Mouse (Mus musculus): ENCODE data around the gene Tor4a.
A peak's percentile ranks its signal among the peaks of the same experiment; 100 is the strongest.

Tor4a gene

GRCm38 (mm10) chr2:25186575-25186930, 10.1 kb downstream of the Tor4a start:
- DNase-seq (ENCODE audit: low spot score) = no peak

DNA sequence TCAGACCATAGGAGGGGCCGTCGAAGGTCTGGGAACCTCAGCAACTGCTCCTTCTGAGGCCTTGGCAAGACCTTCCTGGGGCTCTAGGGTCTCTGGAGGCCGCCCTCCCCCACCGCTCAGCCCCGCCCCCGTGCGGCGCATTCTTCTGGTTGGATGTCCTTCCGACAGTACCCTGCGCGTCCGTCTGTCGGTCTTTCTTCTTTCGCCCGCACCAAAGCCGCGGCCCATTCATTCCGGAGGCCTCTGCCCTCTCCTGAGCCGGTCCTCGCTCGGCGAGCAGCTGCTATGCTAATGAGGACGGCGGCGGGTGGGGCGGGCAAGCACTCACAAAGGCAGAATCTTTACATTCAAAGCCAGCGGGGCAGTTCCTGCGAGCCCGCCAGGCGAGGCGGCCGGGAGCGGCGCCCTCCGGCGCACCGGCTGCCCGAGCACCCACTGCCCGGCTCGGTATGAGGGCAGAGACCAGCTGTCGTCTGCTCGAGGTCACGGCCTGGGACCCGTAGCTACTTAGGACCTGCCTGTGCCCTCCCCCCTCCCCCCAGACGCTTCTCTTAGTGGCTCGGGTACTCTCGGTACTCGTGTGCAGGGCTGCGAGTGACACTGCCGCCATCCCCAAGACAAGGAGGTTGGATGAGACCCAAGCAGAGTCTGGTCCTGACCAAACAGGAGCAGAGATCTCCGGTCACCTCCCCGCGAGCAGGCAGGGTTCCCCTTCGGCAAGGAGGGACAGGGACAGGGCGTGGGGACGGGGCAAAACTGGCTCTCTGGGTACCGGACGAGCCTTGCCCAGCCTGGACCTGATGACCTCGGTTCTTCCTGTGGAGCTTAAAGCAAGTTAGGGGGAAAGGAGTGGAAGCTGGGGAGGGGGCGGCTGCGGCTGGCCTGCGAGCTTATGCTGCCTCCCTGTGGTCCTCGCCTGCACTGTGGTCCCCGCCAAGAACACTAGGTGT, 10.8 kb downstream of the Tor4a start:
- DNase-seq (ENCODE audit: low spot score) = peak; percentile 54

DNA sequence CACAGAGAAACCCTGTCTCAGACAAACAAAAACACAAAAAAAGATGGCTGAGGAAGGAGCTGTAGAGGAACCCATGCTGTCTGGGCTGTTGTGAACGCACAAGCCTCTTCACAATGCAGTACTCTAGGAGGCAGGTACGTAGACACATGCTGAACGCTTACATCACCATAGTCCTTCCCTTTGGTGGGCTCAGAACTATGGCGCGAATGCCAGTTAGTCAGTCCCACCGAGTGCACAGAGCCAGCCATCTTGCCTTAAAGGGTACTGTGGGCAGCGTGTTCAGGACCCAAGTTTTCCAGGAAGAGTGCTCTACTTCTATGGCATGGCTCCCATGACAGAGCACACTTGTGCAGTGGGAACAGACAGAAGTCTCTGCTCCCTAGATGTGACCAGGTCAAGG, 12.2 kb downstream of the Tor4a start:
- no peak for DNase-seq (ENCODE audit: low spot score)

DNA sequence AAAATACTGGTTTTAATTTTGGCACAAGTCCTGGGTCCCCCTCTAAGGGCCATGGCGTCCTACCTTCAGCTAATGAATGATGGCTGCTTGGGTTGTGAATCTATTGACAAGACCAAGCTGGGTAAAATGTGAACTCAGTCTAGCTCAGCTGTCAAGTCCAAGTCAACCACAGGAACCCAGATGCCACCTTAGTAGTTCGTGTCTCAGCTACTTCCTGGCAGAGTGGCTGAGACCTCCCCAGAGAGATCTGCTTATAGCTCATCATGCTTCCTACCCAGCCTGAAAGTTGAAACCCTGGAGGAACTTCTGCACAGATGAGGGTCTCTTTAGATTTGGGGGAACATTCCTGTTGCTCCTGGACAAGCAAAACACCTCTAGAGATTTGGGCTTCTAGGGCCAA, 13.3 kb downstream of the Tor4a start:
- DNase-seq (ENCODE audit: low spot score) = no peak

DNA sequence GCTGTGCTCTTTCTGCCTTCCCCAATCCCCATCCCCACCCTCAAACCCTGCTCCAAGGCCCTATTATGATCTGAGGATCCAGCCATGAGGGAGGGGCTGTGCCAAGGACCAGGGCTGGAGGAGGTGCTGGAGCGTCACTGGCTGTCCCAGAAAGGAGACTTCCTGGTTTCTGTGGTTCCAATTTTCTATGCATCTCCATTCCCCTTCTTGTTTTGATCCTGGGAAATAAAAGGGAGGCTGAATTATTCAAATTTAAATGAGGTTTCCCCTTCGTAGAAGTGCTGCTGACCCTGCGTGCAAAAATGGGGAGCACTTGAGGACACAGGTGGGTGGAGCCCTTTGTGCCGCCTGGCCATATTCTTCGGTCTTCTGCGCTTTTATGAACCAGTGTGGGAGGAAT, 14.0 kb downstream of the Tor4a start:
- DNase-seq (ENCODE audit: low spot score) = no peak

DNA sequence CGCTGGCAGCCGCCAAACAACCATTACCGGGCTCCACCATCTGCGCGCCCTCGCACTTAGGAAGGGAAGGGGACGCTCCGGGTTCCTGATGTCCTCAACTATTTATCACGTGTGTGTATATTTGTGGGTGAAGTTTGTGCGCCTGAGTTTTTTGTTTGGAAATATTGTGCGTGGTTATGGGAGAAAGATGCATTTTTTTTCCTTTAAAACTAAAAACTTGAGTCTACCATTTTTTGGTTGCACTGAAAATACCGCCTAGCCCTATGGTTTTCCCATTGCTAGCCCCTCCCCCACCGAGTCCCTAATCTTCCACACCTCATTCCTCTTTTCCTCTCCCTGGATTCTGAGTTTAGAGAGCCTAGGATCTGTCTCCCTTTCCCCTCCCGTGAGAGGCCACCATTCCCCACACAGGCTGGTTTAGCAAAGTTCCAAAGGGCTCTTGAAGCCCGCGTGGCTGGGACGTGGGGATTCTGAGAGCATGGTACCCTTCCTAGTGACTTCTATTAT, 14.7 kb downstream of the Tor4a start:
- no peak for DNase-seq (ENCODE audit: low spot score)

GRCm38 (mm10) chr2:25180973-25181890, 15.5 kb downstream of the Tor4a start:
- DNase-seq (ENCODE audit: low spot score) = peak; percentile 33

DNA sequence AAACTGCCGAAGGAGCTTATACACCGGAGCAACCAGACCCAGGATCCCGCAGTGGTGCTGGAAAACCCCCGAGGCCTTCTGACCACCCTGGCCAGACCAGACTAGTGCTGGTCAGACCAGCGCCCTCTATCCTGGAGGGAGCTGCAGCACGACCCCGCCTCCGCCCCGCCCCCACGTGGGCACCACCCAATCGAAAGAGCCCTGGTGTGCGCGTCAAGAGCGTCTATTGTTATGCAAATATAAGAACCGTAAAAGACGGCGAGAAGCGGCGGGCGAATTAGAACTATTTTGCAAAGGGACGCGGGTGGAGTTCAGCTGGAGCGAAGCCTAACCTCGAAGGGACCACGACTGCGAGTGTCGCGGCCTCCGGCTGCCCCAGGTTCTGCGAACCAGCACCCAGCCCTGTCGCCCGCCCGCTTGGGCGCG, 16.2 kb downstream of the Tor4a start, which contains the start of gene Nrarp:
TSS of gene Nrarp (plus strand) at position 281 of the 426 bp plus-strand sequence.
- peak; percentile 86 for DNase-seq (ENCODE audit: low spot score)

- no peak for DNase-seq (ENCODE audit: low spot score)
Observed at GRCm38 (mm10) chr2:25179566-25180217, 17.0 kb downstream of the Tor4a start.

DNA sequence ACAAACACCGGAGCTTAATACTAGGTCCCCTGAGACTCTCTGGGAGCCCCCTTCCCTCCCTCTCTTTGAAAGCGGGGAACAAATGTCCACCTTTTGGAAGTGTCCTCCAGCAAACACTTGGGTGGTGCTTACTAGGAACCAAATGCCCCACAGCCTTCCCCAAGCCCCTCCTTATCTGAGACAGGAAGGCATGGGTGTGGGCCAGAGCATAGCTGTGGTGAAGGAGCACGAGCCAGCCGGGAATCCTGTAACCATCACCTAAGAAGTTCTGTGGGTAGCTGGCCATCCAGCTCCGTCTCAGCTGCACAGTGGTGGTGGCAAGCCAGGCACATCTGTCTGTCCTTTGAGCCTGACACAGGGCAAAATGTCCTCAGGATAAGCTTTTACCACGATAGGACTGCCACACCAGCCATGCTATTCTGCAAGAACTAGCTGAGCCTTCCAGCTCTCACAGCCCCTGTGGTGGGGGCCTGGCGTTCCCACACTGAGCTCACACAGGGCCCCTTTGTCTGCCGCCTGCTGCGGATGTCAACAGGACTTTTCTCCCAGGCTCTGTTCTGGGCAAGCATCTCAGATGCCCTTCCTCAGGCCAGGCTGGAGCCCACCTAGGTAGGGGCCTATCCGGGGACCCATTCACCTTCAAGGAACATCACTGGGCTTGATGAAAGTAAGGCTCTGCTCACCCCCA, 18.3 kb downstream of the Tor4a start:
- no peak for DNase-seq (ENCODE audit: low spot score)

GRCm38 (mm10) chr2:25177685-25178084, 19.0 kb downstream of the Tor4a start:
- DNase-seq (ENCODE audit: low spot score) = no peak

- DNase-seq (ENCODE audit: low spot score) = no peak
Observed at GRCm38 (mm10) chr2:25177076-25177475, 19.6 kb downstream of the Tor4a start.

DNA sequence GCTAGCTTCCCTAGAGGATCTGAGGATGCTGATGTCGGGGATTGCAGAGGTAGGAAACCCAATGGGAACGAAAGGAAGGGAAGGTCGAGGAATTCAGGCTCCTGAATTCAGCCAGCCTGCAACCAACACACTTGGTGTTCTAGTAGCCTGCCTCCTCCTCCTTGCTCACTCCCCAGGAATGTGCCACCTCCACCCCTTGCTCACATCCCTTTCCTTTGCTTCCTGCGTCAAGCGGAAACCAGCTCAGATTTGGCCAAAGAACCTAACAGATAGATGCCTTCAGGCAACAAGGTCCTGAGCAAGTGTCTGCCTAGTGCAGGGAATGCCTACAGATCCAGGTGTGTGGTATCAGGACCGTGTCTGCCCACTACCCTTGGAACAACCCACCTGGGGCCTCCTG, 20.1 kb downstream of the Tor4a start:
- no peak for DNase-seq (ENCODE audit: low spot score)

GRCm38 (mm10) chr2:25175690-25176078, 21.0 kb downstream of the Tor4a start:
- DNase-seq (ENCODE audit: low spot score) = no peak

DNA sequence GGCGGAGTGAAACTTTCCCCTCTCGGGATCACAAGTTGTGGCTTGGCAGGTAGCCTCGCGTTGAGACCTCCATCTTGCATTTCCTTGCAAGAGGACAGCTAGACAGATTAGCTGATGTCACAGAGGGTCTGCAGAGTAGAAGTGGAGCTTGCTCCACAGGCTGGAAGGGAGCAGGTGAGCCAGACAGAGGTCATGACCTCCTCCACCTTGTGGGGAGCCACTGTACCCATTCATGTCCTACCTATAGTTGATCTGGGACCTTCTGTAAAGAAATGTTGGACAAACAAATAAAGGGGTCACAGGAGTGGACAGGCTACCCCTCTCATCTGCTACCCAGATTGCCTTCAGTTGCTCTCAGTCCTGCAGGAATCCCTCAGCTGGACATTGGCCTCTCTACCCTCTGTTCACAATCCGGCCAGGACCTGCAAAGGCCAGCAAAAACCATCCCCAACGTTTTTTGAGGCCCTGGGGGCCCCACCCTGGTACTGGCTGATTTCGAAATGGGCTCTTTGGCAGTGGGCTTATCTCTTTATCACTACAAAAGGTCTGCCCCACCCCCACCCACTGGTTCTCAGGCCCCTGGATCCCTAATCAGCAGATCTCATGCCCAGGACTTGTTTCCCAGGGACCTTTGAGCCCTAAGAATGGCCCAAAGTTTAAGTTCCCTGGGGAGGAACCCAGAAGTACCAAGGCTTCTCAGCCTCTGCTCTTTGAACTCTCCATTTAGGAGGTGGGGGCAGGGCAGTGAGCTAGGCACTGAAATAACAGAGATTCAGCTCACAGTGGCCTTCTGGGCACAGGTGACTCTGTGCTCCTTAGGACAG, 21.6 kb downstream of the Tor4a start:
- no peak for DNase-seq (ENCODE audit: low spot score)

- no peak for DNase-seq (ENCODE audit: low spot score)
Observed at GRCm38 (mm10) chr2:25173821-25174220, 22.9 kb downstream of the Tor4a start.

GRCm38 (mm10) chr2:25172629-25173028, 24.1 kb downstream of the Tor4a start:
- DNase-seq (ENCODE audit: low spot score) = no peak

GRCm38 (mm10) chr2:25171769-25172153, 24.9 kb downstream of the Tor4a start:
- DNase-seq (ENCODE audit: low spot score) = no peak

GRCm38 (mm10) chr2:25171101-25171768, 25.5 kb downstream of the Tor4a start:
- DNase-seq (ENCODE audit: low spot score) = no peak
